Mouse (Mus musculus) midbrain, postnatal 0 days (tissue): Measurements from ENCODE around the gene Dhfr. TPM values are rescaled to one million over a fixed set of nuclear protein-coding genes. Genes with fewer than 3 reads are reported as not detected.

Experiments used
- ATAC-seq: fragments of 200-750 bp; cut with Nextera tagmentation; 2 replicates; pipeline ENCODE4 v1.8.0; 2017; ENCODE audit warnings: moderate number of reproducible peaks, mild to moderate bottlenecking, moderate TSS enrichment, moderate library complexity; ENCODE audit not compliant: low FRiP score
- DNase-seq: peaks from one replicate; pipeline ENCODE4 v3.0.0-alpha.2; 2015; ENCODE audit warnings: low spot score
- H3K27ac ChIP-seq: fragments of 300-500 bp; sonication (generic); 2 replicates; pipeline ENCODE4 v1.5.1; 2014; ENCODE audit warnings: low read depth, mild to moderate bottlenecking, low read length, mixed read lengths
- H3K27me3 ChIP-seq: fragments of 300-500 bp; sonication (generic); 2 replicates; pipeline ENCODE4 v1.6.1; 2014; ENCODE audit warnings: low read length, control low read depth, mixed read lengths; ENCODE audit not compliant: insufficient read depth
- H3K36me3 ChIP-seq: fragments of 300-500 bp; sonication (generic); 2 replicates; pipeline ENCODE4 v1.6.1; 2014; ENCODE audit warnings: low read length, control low read depth, mixed read lengths; ENCODE audit not compliant: insufficient read depth
- H3K4me1 ChIP-seq: fragments of 300-500 bp; sonication (generic); 2 replicates; pipeline ENCODE4 v1.6.1; 2014; ENCODE audit warnings: mild to moderate bottlenecking, control low read depth, antibody characterized with exemption, low read length, mixed read lengths; ENCODE audit not compliant: insufficient read depth
- H3K4me2 ChIP-seq: fragments of 300-500 bp; sonication (generic); 2 replicates; pipeline ENCODE4 v1.6.1; 2014; ENCODE audit warnings: low read depth, mild to moderate bottlenecking, low read length, mixed read lengths; ENCODE audit not compliant: poor library complexity, severe bottlenecking
- H3K4me3 ChIP-seq: fragments of 300-500 bp; sonication (generic); 2 replicates; pipeline ENCODE4 v1.5.1; 2014; ENCODE audit warnings: low read depth, mild to moderate bottlenecking, low read length, moderate library complexity
- H3K9ac ChIP-seq: fragments of 300-500 bp; sonication (generic); replicated peaks from 2 replicates; pipeline ENCODE4 v1.6.1; 2014; ENCODE audit warnings: mild to moderate bottlenecking, low read length, moderate library complexity, mixed read lengths; ENCODE audit not compliant: poor library complexity, severe bottlenecking
- H3K9me3 ChIP-seq: fragments of 300-500 bp; sonication (generic); 2 replicates; pipeline ENCODE4 v1.6.1; 2016; ENCODE audit warnings: low read length, control low read depth
- CTCF ChIP-seq: IDR thresholded peaks from 2 replicates; pipeline ENCODE4 v1.5.1; 2016; ENCODE audit warnings: antibody characterized with exemption, mild to moderate bottlenecking
- WGBS: fragments of 180-500 bp; shearing (Covaris S2); extraction: QIAGEN DNeasy Blood & Tissue Kit; methylation state at CpG from one replicate; pipeline ENCODE4 v1.1.7; 2014; 5-methylcytosine and 5-hydroxymethylcytosine counted together
- polyA plus RNA-seq: library from polyadenylated mRNA; unstranded; fragments of >200 nt; fragmentation: Nextera tagmentation; extraction: Ambion mirVana; gene quantifications from 2 replicates; pipeline ENCODE4 v1.2.1, GENCODE M21; 2015
- total RNA-seq: library from RNA; depleted of rRNA; stranded (reverse); fragments of >200 nt; gene quantifications from 2 replicates; pipeline ENCODE4 v1.2.3, GENCODE M21; 2014; rRNA removed

Dhfr gene
- total and polyA plus RNA-seq, 2 experiments from 2014 or later: 2.1 to 2.4 TPM

GRCm38 (mm10) chr13:92425758-92426264, 71.3 kb downstream of the Dhfr start, which contains the start of gene Ankrd34b:
TSS of gene Ankrd34b (plus strand) at chr13:92425896.
- no peaks in the 10 kb centered on the region for H3K9me3 ChIP-seq
- ATAC-seq (peak; percentile 84), DNase-seq (peak; percentile 75)
- H3K27ac ChIP-seq: no peak within 1 kb of the TSS
- H3K4me2 ChIP-seq: peak within 1 kb of the TSS; percentile 96
- 0 out of 2 replicates have a peak, but pooled peaks cover 5% of the 10 kb centered on the region for H3K27me3 ChIP-seq
- WGBS: under 1% methylated on average over 41 of the region's 54 CpGs
- H3K4me1 ChIP-seq: no peaks in the 10 kb centered on the region
- peak within 1 kb of the TSS; percentile 70 for H3K9ac ChIP-seq
- H3K4me3 ChIP-seq: peak within 1 kb of the TSS; percentile 79
- no peak for TF ChIP-seq CTCF
- H3K36me3 ChIP-seq: no peaks in the 10 kb centered on the region

- H3K27ac ChIP-seq: no peak overlapping the region
- WGBS: under 1% methylated on average over 71 of the region's 92 CpGs
Observed at GRCm38 (mm10) chr13:92426294-92427051, 71.9 kb downstream of the Dhfr start.

GRCm38 (mm10) chr13:92427351-92427855, 72.9 kb downstream of the Dhfr start:
- no peak for ATAC-seq
- H3K27ac ChIP-seq: no peak overlapping the region
- H3K36me3 ChIP-seq: no peaks in the 10 kb centered on the region
- H3K9me3 ChIP-seq: no peaks in the 10 kb centered on the region
- 0 out of 2 replicates have a peak overlapping the region, but pooled peaks have one; percentile 70 for H3K9ac ChIP-seq
- DNase-seq: peak; percentile 22
- H3K4me2 ChIP-seq: peak overlapping the region; percentile 96
- H3K4me3 ChIP-seq: peak overlapping the region; percentile 79
- 0 out of 2 replicates have a peak, but pooled peaks cover 5% of the 10 kb centered on the region for H3K27me3 ChIP-seq
- WGBS: 50% methylated on average over 4 of the region's 4 CpGs
- TF ChIP-seq CTCF: no peak
- no peaks in the 10 kb centered on the region for H3K4me1 ChIP-seq

More at GRCm38 (mm10) chr13:92426294-92427051, 71.9 kb downstream of the Dhfr start:
- Histone ChIP-seq H3K9me3 (no peaks in the 10 kb centered on the region), H3K27me3 (0 out of 2 replicates have a peak, but pooled peaks cover 5% of the 10 kb centered on the region), H3K36me3 (no peaks in the 10 kb centered on the region), H3K4me3 (peak overlapping the region; percentile 79), H3K9ac (peak overlapping the region; percentile 70), H3K4me2 (peak overlapping the region; percentile 96), H3K4me1 (no peaks in the 10 kb centered on the region)
- DNase-seq (peak; percentile 48), ATAC-seq (peak; percentile 50)
- no peak for TF ChIP-seq CTCF

Other genes starting within 250 kb of the Dhfr start
- gene Rasgrf2, start 223.1 kb upstream of the Dhfr start, total RNA-seq: 103 and 105 TPM in 2 replicates
- 14.9 and 16.7 TPM in 2 replicates for gene Rasgrf2, start 223.1 kb upstream of the Dhfr start, polyA plus RNA-seq
- gene Gm20379, start 48.7 kb upstream of the Dhfr start, total RNA-seq: not detected in 2 replicates
- gene Gm20379, start 48.7 kb upstream of the Dhfr start, polyA plus RNA-seq: 0.30 and 0.45 TPM in 2 replicates
- gene Msh3, start 277 bp downstream of the Dhfr start, total RNA-seq: 18.6 and 28.8 TPM in 2 replicates
- gene Msh3, start 277 bp downstream of the Dhfr start, polyA plus RNA-seq: 18.8 and 19.7 TPM in 2 replicates
- 6.8 and 8.1 TPM in 2 replicates for gene Ankrd34b, start 71.2 kb downstream of the Dhfr start, total RNA-seq
- 4.2 and 4.8 TPM in 2 replicates for gene Ankrd34b, start 71.2 kb downstream of the Dhfr start, polyA plus RNA-seq
- gene Fam151b, start 129.3 kb downstream of the Dhfr start, total RNA-seq: 6.4 and 7.3 TPM in 2 replicates
- gene Fam151b, start 129.3 kb downstream of the Dhfr start, polyA plus RNA-seq: 0.17 TPM in 1 of 2 replicates, not detected in the other
- gene Zfyve16, start 176.1 kb downstream of the Dhfr start, total RNA-seq: 16.8 and 18.3 TPM in 2 replicates
- 5.1 and 6.1 TPM in 2 replicates for gene Zfyve16, start 176.1 kb downstream of the Dhfr start, polyA plus RNA-seq
- not detected in 2 replicates for gene Spz1, start 221.4 kb downstream of the Dhfr start, total RNA-seq
- not detected in 2 replicates for gene Spz1, start 221.4 kb downstream of the Dhfr start, polyA plus RNA-seq